Mouse (Mus musculus) ES-E14 (cell line): ENCODE results near the gene Hist1h2bq. TPM values are rescaled to one million over a fixed set of nuclear protein-coding genes. Genes with fewer than 3 reads are reported as not detected.
"Not testable (repeated sequence)": the region's sequence is repeated elsewhere in the genome, so short reads cannot be mapped to it uniquely, and the experiment has no call there.

Experiments
- DNase-seq: peaks from one replicate; pipeline ENCODE4 v3.0.0-alpha.2; 2013; ENCODE audit warnings: low read depth, low spot score
- H3K27ac ChIP-seq: 2 replicates; pipeline ENCODE4 v1.5.1; 2012; ENCODE audit warnings: low read depth, mild to moderate bottlenecking, low read length, moderate library complexity, mixed read lengths; ENCODE audit not compliant: poor library complexity, insufficient read depth, severe bottlenecking
- H3K36me3 ChIP-seq: 2 replicates; pipeline ENCODE4 v1.6.1; 2012; ENCODE audit warnings: mild to moderate bottlenecking, low read length, moderate library complexity, mixed read lengths; ENCODE audit not compliant: control insufficient read depth, poor library complexity, insufficient read depth, severe bottlenecking
- H3K4me1 ChIP-seq, 2 experiments: fragments of 150-350 bp in 1 of 2; sonication (generic) in 1 of 2; 2 replicates each; pipeline ENCODE4 v1.6.1; 2012; ENCODE audit warnings: low read length in 2 of 2, mild to moderate bottlenecking in 1 of 2, mixed read lengths in 1 of 2; ENCODE audit not compliant: control insufficient read depth in 2 of 2, insufficient read depth in 2 of 2, poor library complexity in 1 of 2
- H3K4me3 ChIP-seq, 2 experiments: fragments of 150-350 bp in 1 of 2; sonication (generic) in 1 of 2; 2 replicates each; pipeline ENCODE4 v1.5.1; 2012; ENCODE audit warnings: low read length in 2 of 2, low read depth in 1 of 2, mild to moderate bottlenecking in 1 of 2, mixed read lengths in 1 of 2; ENCODE audit not compliant: insufficient read depth in 1 of 2, poor library complexity in 1 of 2, severe bottlenecking in 1 of 2
- H3K9ac ChIP-seq: 2 replicates; pipeline ENCODE4 v1.6.1; 2012; ENCODE audit warnings: low read depth, mild to moderate bottlenecking, low read length, mixed read lengths; ENCODE audit not compliant: poor library complexity, insufficient read depth, severe bottlenecking
- H3K9me3 ChIP-seq: fragments of 150-350 bp; sonication (generic); 2 replicates; pipeline ENCODE4 v1.6.1; 2012; ENCODE audit warnings: low read depth, mild to moderate bottlenecking, low read length; ENCODE audit not compliant: control insufficient read depth, insufficient read depth
- CHD2 ChIP-seq: IDR thresholded peaks from 2 replicates; pipeline ENCODE4 v1.6.1; 2014; ENCODE audit warnings: mild to moderate bottlenecking, low read depth, low read length, inconsistent platforms
- HCFC1 ChIP-seq: IDR thresholded peaks from 2 replicates; pipeline ENCODE4 v1.6.1; 2012; ENCODE audit warnings: low read length, inconsistent platforms, borderline replicate concordance; ENCODE audit not compliant: insufficient read depth
- ZC3H11A ChIP-seq: IDR thresholded peaks from 2 replicates; pipeline ENCODE4 v1.6.1; 2012; ENCODE audit warnings: low read depth, mild to moderate bottlenecking, inconsistent platforms, low read length, borderline replicate concordance
- ZNF384 ChIP-seq: IDR thresholded peaks from 2 replicates; pipeline ENCODE4 v1.6.1; 2012; ENCODE audit warnings: low read depth, low read length, inconsistent platforms
- in situ Hi-C, 2 experiments: fragments of 600-800 bp; cut with MboI; formaldehyde crosslinking; loops; one replicate each; pipeline ENCODE4 v1.15.1; 2025; ENCODE audit warnings: low sequenced_read_pairs in 2 of 2, inconsistent platforms in 1 of 2; ENCODE audit not compliant: unreplicated experiment in 2 of 2
- total RNA-seq: library from RNA; depleted of rRNA; stranded (reverse); fragments of 300-350 nt; gene quantifications from 2 replicates; pipeline ENCODE4 v1.2.3, GENCODE M21; 2012

The Hist1h2bq gene
- total RNA-seq, 1 experiment = 2,433 TPM

- H3K9me3 ChIP-seq = no peaks in the 10 kb centered on the region
- in situ Hi-C loops = no loop called here
- no peak for DNase-seq
- H3K4me1 ChIP-seq = peaks cover 7% of the 10 kb centered on the region in 2 experiments; a peak in 3 of 4 replicates
- H3K9ac ChIP-seq = peak overlapping the region; percentile 63
- H3K27ac ChIP-seq = peak overlapping the region; percentile 76; the same call in 1 of the 2 replicates
- TF ChIP-seq HCFC1 = no peak; the same call in 1 of the 2 replicates
- peak; percentile 60 for TF ChIP-seq CHD2
- no peaks in the 10 kb centered on the region for H3K36me3 ChIP-seq
- H3K4me3 ChIP-seq = peak overlapping the region; percentile 48 to 55; a peak in 3 of 4 replicates
Observed at GRCm38 (mm10) chr13:21787760-21788593, 22.0 kb downstream of the Hist1h2bq start.

GRCm38 (mm10) chr13:21786899-21787629, 22.9 kb downstream of the Hist1h2bq start, which contains the start of the genes Hist1h2an and Hist1h2bp:
Gene Hist1h2an (minus strand): TSS chr13:21787218.
Gene Hist1h2bp (plus strand): TSS chr13:21787461.
- DNase-seq = peak; percentile 92
- peak; percentile 82; the same call in 1 of the 2 replicates for TF ChIP-seq CHD2
- H3K36me3 ChIP-seq, in situ Hi-C loops, H3K4me1 ChIP-seq, H3K9me3 ChIP-seq: not testable (repeated sequence)
- H3K27ac ChIP-seq = peak within 1 kb of the TSS; percentile 84
- peak within 1 kb of the TSS; percentile 67 for H3K9ac ChIP-seq
- peak within 1 kb of the TSS; percentile 52 to 55 for H3K4me3 ChIP-seq

GRCm38 (mm10) chr13:21786189-21786898, 23.7 kb downstream of the Hist1h2bq start:
- H3K36me3 ChIP-seq = no peaks in the 10 kb centered on the region
- TF ChIP-seq ZNF384 = no peak
- TF ChIP-seq CHD2 = 0 out of 2 replicates have a peak, but pooled peaks have one; percentile 55
- H3K4me1 ChIP-seq = peaks cover 2 to 6% of the 10 kb centered on the region in 2 experiments; a peak in 2 of 4 replicates
- no peaks in the 10 kb centered on the region for H3K9me3 ChIP-seq
- peak overlapping the region; percentile 17 to 52 for H3K4me3 ChIP-seq
- no peak for DNase-seq
- H3K27ac ChIP-seq = peak overlapping the region; percentile 79; the same call in 1 of the 2 replicates
- in situ Hi-C loops = no loop called here
- H3K9ac ChIP-seq = peak overlapping the region; percentile 67

DNA sequence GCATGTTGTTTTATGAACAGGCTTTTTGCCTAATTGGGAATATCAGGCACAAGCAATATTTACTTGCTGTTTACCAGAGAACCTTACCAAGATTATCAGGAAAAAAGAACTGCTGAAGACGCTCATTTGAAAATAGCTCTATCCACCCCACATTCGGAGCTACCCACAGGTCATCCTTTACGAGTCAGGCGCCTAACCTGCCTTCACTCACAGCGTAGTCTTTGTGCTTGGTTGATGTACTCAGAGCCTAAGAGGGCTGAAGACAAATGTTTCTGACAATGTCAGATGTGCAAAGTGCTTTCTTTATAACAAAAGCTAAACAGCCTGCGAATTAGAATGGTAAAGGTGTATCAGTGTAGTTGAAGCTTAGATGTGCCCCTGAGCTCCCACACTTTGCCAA, 25.7 kb downstream of the Hist1h2bq start:
- no peak for DNase-seq
- peak overlapping the region; percentile 38; the same call in 1 of the 2 replicates for H3K9ac ChIP-seq
- no peak for TF ChIP-seq ZNF384
- no peak for TF ChIP-seq CHD2
- no peak for TF ChIP-seq HCFC1
- no peak for TF ChIP-seq ZC3H11A
- no peaks in the 10 kb centered on the region for H3K36me3 ChIP-seq
- H3K27ac ChIP-seq = peak overlapping the region; percentile 40; the same call in 1 of the 2 replicates
- in situ Hi-C loops = no loop called here
- peaks cover 0 to 2% of the 10 kb centered on the region in 2 experiments; a peak in 2 of 4 replicates for H3K4me1 ChIP-seq
- H3K9me3 ChIP-seq = no peaks in the 10 kb centered on the region
- H3K4me3 ChIP-seq = no peak overlapping the region
